Comparison of ENCODE assay signal across 13 mouse cellular contexts in the genomic region with DNA sequence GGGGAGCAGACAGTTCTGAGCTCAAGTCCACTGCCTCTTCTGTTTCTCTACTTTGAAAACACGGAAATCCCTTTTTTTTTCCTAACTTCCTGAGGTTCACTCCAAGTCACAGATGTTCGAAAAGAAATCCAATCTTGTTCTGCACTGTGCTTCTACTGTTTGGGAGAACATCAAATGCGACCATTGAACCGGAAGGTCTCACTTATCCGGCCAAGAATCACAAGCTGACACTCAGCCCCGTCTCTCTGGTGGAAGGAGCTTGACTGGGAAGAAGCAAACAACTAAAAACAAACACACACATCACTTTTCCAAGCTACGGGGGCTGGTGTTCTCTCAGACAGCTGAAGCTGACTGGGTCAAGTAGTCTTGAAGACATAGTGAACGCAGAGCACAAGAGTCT. TPM values are rescaled to one million over a fixed set of nuclear protein-coding genes. Genes with fewer than 3 reads are reported as not detected.
A peak's percentile ranks its signal among the peaks of the same experiment; 100 is the strongest.
DNase-seq lines count a peak whose midpoint lies in the region; ATAC-seq and TF ChIP-seq lines count a peak whose summit lies in the region.
"Had no signal": no experiment of that assay in that cellular context is flagged by ENCODE, and none has a peak within 500 bp of the region (broad histone marks: within the 10 kb centered on the region; RNA-seq: fewer than 3 reads in every experiment).

No protein-coding gene starts in this region.

- H3K4me1 ChIP-seq in liver, adult 2 months (ENCODE audit: control insufficient read depth, insufficient read depth, low read length), result no peaks in the 10 kb centered on the region
- no peaks in the 10 kb centered on the region for H3K4me1 ChIP-seq in liver, embryonic 12.5 days
- no peaks in the 10 kb centered on the region for H3K4me1 ChIP-seq in liver, embryonic 11.5 days (replicated peaks; ENCODE audit: control insufficient read depth, insufficient read depth, low read length)
- H3K4me1 ChIP-seq: liver, embryonic 15.5 days had no signal

- H3K9ac ChIP-seq in liver, adult 2 months (ENCODE audit: low read depth, low read length), result no peak overlapping the region
- H3K9ac ChIP-seq in liver, embryonic 12.5 days, result no peak overlapping the region
- H3K9ac ChIP-seq in liver, embryonic 11.5 days (ENCODE audit: low read depth, low read length), result no peak overlapping the region
- H3K9ac ChIP-seq: liver, embryonic 15.5 days had no signal

- no peak overlapping the region for H3K4me3 ChIP-seq in liver, adult 2 months (ENCODE audit: insufficient read depth, low read depth, low read length)
- no peak overlapping the region for H3K4me3 ChIP-seq in liver, embryonic 12.5 days
- H3K4me3 ChIP-seq in liver, embryonic 11.5 days (ENCODE audit: low read depth, low read length), result no peak overlapping the region
- H3K4me3 ChIP-seq: liver, embryonic 15.5 days had no signal

- H3K36me3 ChIP-seq in liver, adult 2 months (ENCODE audit: control insufficient read depth, insufficient read depth, low read length), result no peaks in the 10 kb centered on the region
- H3K36me3 ChIP-seq in liver, embryonic 12.5 days, result no peaks in the 10 kb centered on the region
- H3K36me3 ChIP-seq in liver, embryonic 11.5 days (ENCODE audit: control insufficient read depth, insufficient read depth, low read length), result no peaks in the 10 kb centered on the region
- H3K36me3 ChIP-seq: liver, embryonic 15.5 days had no signal

- TF ChIP-seq POLR2A in liver, adult 2 months (IDR thresholded peaks at IDR 0.05; ENCODE audit: extremely low read depth, insufficient read depth, low read length), result no peak

- no peak overlapping the region for H3K27ac ChIP-seq in liver, adult 2 months (replicated peaks; ENCODE audit: insufficient read depth, low read depth, low read length)
- no peak overlapping the region for H3K27ac ChIP-seq in liver, embryonic 12.5 days
- H3K27ac ChIP-seq in liver, embryonic 11.5 days (ENCODE audit: low read depth, low read length), result no peak overlapping the region
- H3K27ac ChIP-seq: liver, embryonic 15.5 days; stomach, postnatal 0 days had no signal

- peak; percentile 7 for DNase-seq in cerebellum, adult 9-10 months
- no peak for DNase-seq in cerebellum, adult 11 months
- DNase-seq in liver, adult 2 months (ENCODE audit: extremely low read depth, low read depth, low spot score), result peak; percentile 18
- DNase-seq in kidney, adult 9 months, result peak; percentile 33
- peak; percentile 58 for DNase-seq in lung, postnatal 10 days
- no peak for DNase-seq in right cerebral cortex, adult 18-20 months
- DNase-seq in liver, embryonic 11.5 days (ENCODE audit: low spot score), result no peak
- DNase-seq: gastrocnemius, postnatal 10 days had no signal

- H3K27me3 ChIP-seq in liver, adult 2 months (ENCODE audit: control insufficient read depth, insufficient read depth, low read length), result no peaks in the 10 kb centered on the region
- no peaks in the 10 kb centered on the region for H3K27me3 ChIP-seq in liver, embryonic 12.5 days (replicated peaks)
- H3K27me3 ChIP-seq in liver, embryonic 11.5 days (replicated peaks; ENCODE audit: control insufficient read depth, insufficient read depth, low read length), result no peaks in the 10 kb centered on the region
- H3K27me3 ChIP-seq: liver, embryonic 15.5 days had no signal

- no peaks in the 10 kb centered on the region for H3K79me2 ChIP-seq in liver, adult 2 months (ENCODE audit: control insufficient read depth, insufficient read depth, low read length)

- WGBS in liver, adult 2 months, result 32% methylated on average over 8 of the region's 8 CpGs
- WGBS in liver, embryonic 12.5 days (ENCODE audit: insufficient replicate concordance), result 49% methylated on average over 8 of the region's 8 CpGs
- 52% methylated on average over 8 of the region's 8 CpGs for WGBS in liver, embryonic 11.5 days

- no peaks in the 10 kb centered on the region for H3K9me3 ChIP-seq in liver, embryonic 12.5 days (replicated peaks)
- no peaks in the 10 kb centered on the region for H3K9me3 ChIP-seq in liver, embryonic 11.5 days (ENCODE audit: control insufficient read depth, low read length)
- H3K9me3 ChIP-seq: liver, embryonic 15.5 days had no signal

- ATAC-seq in liver, embryonic 12.5 days, result no peak
- no peak for ATAC-seq in liver, embryonic 11.5 days (replicated peaks; ENCODE audit: low FRiP score)
- ATAC-seq: activated CD4-positive, CD25-positive, alpha-beta regulatory T cell, adult 4 months; intestine, postnatal 0 days had no signal

- no peak for TF ChIP-seq CTCF in liver, adult 2 months (IDR thresholded peaks at IDR 0.05; ENCODE audit: low read depth, low read length)

- H3K4me2 ChIP-seq in liver, embryonic 12.5 days, result no peak overlapping the region
- H3K4me2 ChIP-seq in liver, embryonic 11.5 days, result no peak overlapping the region
- H3K4me2 ChIP-seq: liver, embryonic 15.5 days had no signal

RNA-seq across cellular contexts. Expression of gene Gnb4, which starts 21.9 kb away (rescaled TPM):
- 1.9 TPM in 2 replicates for total RNA-seq in liver, adult 2 months (2014; rRNA removed)
- 2.2 and 2.3 TPM in 2 replicates for polyA plus RNA-seq in liver, adult 2 months (2012; rRNA removed)
- 12.4 and 14.4 TPM in 2 replicates for polyA plus RNA-seq in liver, embryonic 12.5 days (2016; fragmentation: Nextera tagmentation; extraction: Ambion mirVana)
- 24.9 and 27.2 TPM in 2 replicates for polyA plus RNA-seq in liver, embryonic 11.5 days (2014; fragmentation: Nextera tagmentation; extraction: Ambion mirVana)

Comparison
In these comparisons a context has a peak if more than half of its experiments do, and no peak if none do; other contexts are left out.
1. DNase-seq: peak in cerebellum, adult 9-10 months (single experiment), liver, adult 2 months (single experiment), kidney, adult 9 months (single experiment) and lung, postnatal 10 days (single experiment); none in cerebellum, adult 11 months (single experiment), right cerebral cortex, adult 18-20 months (single experiment) and liver, embryonic 11.5 days (single experiment).